Mouse (Mus musculus): Measurements from ENCODE around the gene Rcor1. TPM values are rescaled to one million over a fixed set of nuclear protein-coding genes. Genes with fewer than 3 reads are reported as not detected.
A peak's percentile ranks its signal among the peaks of the same experiment; 100 is the strongest.

The Rcor1 gene
- total and polyA plus RNA-seq, 3 experiments = 6.5 to 16.1 (median 8.3) TPM

DNA sequence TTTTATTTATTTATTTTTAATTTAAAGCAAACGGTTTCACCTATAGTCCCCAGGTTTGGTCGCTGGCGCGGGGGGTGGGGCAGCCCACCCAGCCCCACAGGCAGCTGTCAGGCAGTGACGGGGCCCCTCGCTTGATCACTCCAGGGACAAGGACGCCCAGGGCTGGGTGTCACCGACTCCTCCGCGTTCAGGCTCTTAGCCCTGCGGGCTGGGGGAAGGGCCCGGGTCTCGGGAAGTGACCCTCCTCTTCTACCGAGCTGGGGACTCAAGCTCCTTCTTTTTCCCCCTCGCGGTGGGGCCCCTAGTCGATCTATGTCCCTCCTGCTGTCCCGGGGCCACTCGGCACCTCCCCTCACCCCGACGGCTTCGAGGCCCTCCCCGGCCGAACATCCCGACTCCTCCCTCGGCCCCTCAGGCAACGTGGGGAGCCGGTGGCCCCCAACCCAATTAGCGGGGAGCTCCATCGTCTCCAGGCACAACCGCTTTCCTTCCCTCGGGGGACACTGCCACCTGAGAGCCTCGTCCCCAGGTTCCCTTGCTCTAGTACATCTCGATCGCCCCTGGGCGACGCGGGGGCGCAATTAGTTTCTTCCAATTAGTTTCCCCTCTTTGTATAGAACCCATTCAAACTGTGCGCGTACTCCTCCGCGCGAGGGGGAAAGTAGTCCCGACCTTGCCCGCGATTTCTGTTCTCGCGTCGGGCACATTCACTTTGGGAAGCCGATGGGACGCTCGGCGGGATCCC is 748 bp upstream of the Rcor1 start:
- Histone ChIP-seq H3K36me3 (replicated peaks in 1 of 2; ENCODE audit: control insufficient read depth in 1 of 2, insufficient read depth in 1 of 2, low read length in 1 of 2) (peaks cover 1 to 10% of the 10 kb centered on the region in 2 experiments), H3K4me3 (replicated peaks in 1 of 3; ENCODE audit: low read depth in 2 of 3, low read length in 2 of 3, poor library complexity in 1 of 3) (peak overlapping the region; percentile 64 to 95 (median 74)), H3K27me3 (replicated peaks) (no peaks in the 10 kb centered on the region), H3K27ac (ENCODE audit: insufficient read depth, low read depth) (peak overlapping the region; percentile 54), H3K9me3 (replicated peaks; ENCODE audit: low read length) (no peaks in the 10 kb centered on the region), H3K4me2 (ENCODE audit: insufficient read depth, low read depth, poor library complexity, severe bottlenecking) (peak overlapping the region; percentile 73), H3K4me1 (ENCODE audit: control insufficient read depth in 1 of 2, insufficient read depth in 2 of 2) (peaks cover 20 to 48% of the 10 kb centered on the region in 2 experiments), H3K79me2 (replicated peaks; ENCODE audit: control insufficient read depth, extremely low read depth, insufficient read depth, poor library complexity, severe bottlenecking) (peaks cover 20% of the 10 kb centered on the region), H3K9ac (ENCODE audit: insufficient read depth, low read depth) (peak overlapping the region; percentile 90)
- peak; percentile 71 for DNase-seq (ENCODE audit: extremely low read depth)
- in situ Hi-C loops (cut with MboI; ENCODE audit: low pct_ligation_motif_present, low pct_unique_long_range_greater_than_20kb, low sequenced_read_pairs) (no loop called here), dilution Hi-C loops (cut with MboI; ENCODE audit: extremely low pct_ligation_motif_present, extremely low pct_unique_long_range_greater_than_20kb, low sequenced_read_pairs) (no loop called here)
- TF ChIP-seq GABPA (IDR thresholded peaks at IDR 0.05; ENCODE audit: insufficient replicate concordance, low read depth, low read length) (no peak), HCFC1 (IDR thresholded peaks at IDR 0.05; ENCODE audit: low read depth, low read length) (peak; percentile 36; the same call in 1 of the 2 replicates), RCOR1 (conservative IDR thresholded peaks at IDR 0.05; ENCODE audit: low read depth, low read length) (0 out of 2 replicates have a peak, but pooled peaks have one; percentile 47), TBP (conservative IDR thresholded peaks at IDR 0.05; ENCODE audit: low read depth, low read length) (0 out of 2 replicates have a peak, but pooled peaks have one; percentile 20), SMC3 (IDR thresholded peaks at IDR 0.05; ENCODE audit: low read depth, low read length) (no peak), UBTF (IDR thresholded peaks at IDR 0.05; ENCODE audit: low read depth, low read length) (0 out of 2 replicates have a peak, but pooled peaks have one; percentile 40), TCF12 (IDR thresholded peaks at IDR 0.05; ENCODE audit: low read depth, low read length) (peak; percentile 43), POLR2AphosphoS2 (IDR thresholded peaks at IDR 0.05; ENCODE audit: low read depth, low read length) (no peak), CTCF (conservative IDR thresholded peaks at IDR 0.05 in 1 of 2, IDR thresholded peaks at IDR 0.05 in 1 of 2; ENCODE audit: low read depth in 2 of 2, low read length in 2 of 2) (no peak), MXI1 (IDR thresholded peaks at IDR 0.05; ENCODE audit: low read depth, low read length) (peak; percentile 64), ZMIZ1 (IDR thresholded peaks at IDR 0.05; ENCODE audit: low read depth, low read length) (peak; percentile 71), CHD2 (IDR thresholded peaks at IDR 0.05; ENCODE audit: low read length) (peak; percentile 70; the same call in 1 of the 2 replicates), EP300 (IDR thresholded peaks at IDR 0.05; ENCODE audit: low read length) (peak; percentile 64; the same call in 1 of the 2 replicates), KAT2A (IDR thresholded peaks at IDR 0.05; ENCODE audit: insufficient replicate concordance, low read length) (0 out of 2 replicates have a peak, but pooled peaks have one; percentile 41), IRF4 (IDR thresholded peaks at IDR 0.05; ENCODE audit: low read depth, low read length) (peak; percentile 48; the same call in 1 of the 2 replicates), MAZ (IDR thresholded peaks at IDR 0.05; ENCODE audit: low read depth, low read length) (no peak; the same call in 1 of the 2 replicates), SIN3A (IDR thresholded peaks at IDR 0.05; ENCODE audit: low read length) (peak; percentile 87), POLR2A (IDR thresholded peaks at IDR 0.05; ENCODE audit: low read depth, low read length) (peak; percentile 48; the same call in 1 of the 2 replicates), MAX (IDR thresholded peaks at IDR 0.05; ENCODE audit: low read length) (peak; percentile 67), NRF1 (IDR thresholded peaks at IDR 0.05; ENCODE audit: low read depth, low read length) (no peak), ZNF384 (IDR thresholded peaks at IDR 0.05; ENCODE audit: low read depth, low read length) (no peak), MEF2A (IDR thresholded peaks at IDR 0.05; ENCODE audit: borderline replicate concordance, low read depth, low read length) (peak; percentile 68; the same call in 1 of the 2 replicates), BHLHE40 (IDR thresholded peaks at IDR 0.05; ENCODE audit: low read depth, low read length) (no peak), USF1 (IDR thresholded peaks at IDR 0.05; ENCODE audit: low read depth, low read length) (no peak), MAFK (IDR thresholded peaks at IDR 0.05; ENCODE audit: insufficient replicate concordance, low read length) (no peak), NELFE (IDR thresholded peaks at IDR 0.05; ENCODE audit: low read depth, low read length) (peak; percentile 9), JUND (conservative IDR thresholded peaks at IDR 0.05; ENCODE audit: low read depth, low read length) (no peak), CHD1 (IDR thresholded peaks at IDR 0.05; ENCODE audit: low read depth, low read length) (peak; percentile 82), JUN (IDR thresholded peaks at IDR 0.05; ENCODE audit: insufficient read depth, low read depth, low read length) (no peak), MYC (IDR thresholded peaks at IDR 0.05; ENCODE audit: low read depth, low read length) (no peak), ETS1 (conservative IDR thresholded peaks at IDR 0.05; ENCODE audit: low read depth, low read length) (no peak), ZKSCAN1 (IDR thresholded peaks at IDR 0.05; ENCODE audit: borderline replicate concordance, low read depth, low read length) (no peak), USF2 (conservative IDR thresholded peaks at IDR 0.05; ENCODE audit: low read depth, low read length) (no peak), ELF1 (IDR thresholded peaks at IDR 0.05; ENCODE audit: low read depth, low read length) (no peak), E2F4 (IDR thresholded peaks at IDR 0.05; ENCODE audit: insufficient replicate concordance, low read depth, low read length) (no peak)

Data from CH12.LX (cell line).